14 mouse cellular contexts compared by ENCODE assay signal in the genomic region with DNA sequence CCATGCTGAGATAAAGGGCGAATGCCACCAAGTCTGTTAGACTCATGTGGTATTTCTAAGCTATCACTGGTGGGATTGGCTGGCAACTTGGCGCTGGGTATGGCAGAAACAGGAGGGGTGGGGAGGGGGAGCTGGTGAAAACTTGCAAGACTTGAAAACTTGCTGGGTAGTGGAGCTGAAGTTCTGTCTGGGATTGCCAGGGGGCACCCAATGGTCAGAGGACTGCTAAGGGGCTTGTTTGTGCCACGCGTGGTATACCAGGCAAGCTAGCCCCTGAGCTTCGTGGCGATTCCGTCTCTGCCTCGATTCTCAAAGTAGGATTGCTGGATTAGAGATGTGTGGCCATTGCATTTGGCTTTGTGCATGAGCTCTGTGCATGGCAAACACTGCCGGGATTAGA. TPM values are rescaled to one million over a fixed set of nuclear protein-coding genes. Genes with fewer than 3 reads are reported as not detected.
DNase-seq lines count a peak whose midpoint lies in the region; ATAC-seq lines count a peak whose summit lies in the region.
"Had no signal": no experiment of that assay in that cellular context is flagged by ENCODE, and none has a peak within 500 bp of the region (broad histone marks: within the 10 kb centered on the region; RNA-seq: fewer than 3 reads in every experiment).

No protein-coding gene starts in this region.

- H3K27ac ChIP-seq in heart, embryonic 12.5 days (ENCODE audit: poor library complexity, severe bottlenecking): no peak overlapping the region
- no peak overlapping the region for H3K27ac ChIP-seq in liver, embryonic 13.5 days
- H3K27ac ChIP-seq: embryonic facial prominence, embryonic 13.5 days; liver, embryonic 15.5 days; neural tube, embryonic 13.5 days had no signal

- no peaks in the 10 kb centered on the region for H3K4me1 ChIP-seq in heart, embryonic 12.5 days (replicated peaks)
- no peaks in the 10 kb centered on the region for H3K4me1 ChIP-seq in liver, embryonic 13.5 days (replicated peaks)
- H3K4me1 ChIP-seq: liver, embryonic 15.5 days; neural tube, embryonic 13.5 days had no signal

- no peaks in the 10 kb centered on the region; the same call in none of the 2 replicates for H3K27me3 ChIP-seq in heart, embryonic 12.5 days (replicated peaks)
- no peaks in the 10 kb centered on the region for H3K27me3 ChIP-seq in liver, embryonic 13.5 days
- H3K27me3 ChIP-seq: embryonic facial prominence, embryonic 13.5 days; liver, embryonic 15.5 days; neural tube, embryonic 13.5 days had no signal

- no peaks in the 10 kb centered on the region for H3K9me3 ChIP-seq in heart, embryonic 12.5 days (replicated peaks)
- no peaks in the 10 kb centered on the region for H3K9me3 ChIP-seq in liver, embryonic 13.5 days (replicated peaks)
- H3K9me3 ChIP-seq: embryonic facial prominence, embryonic 13.5 days; liver, embryonic 15.5 days; neural tube, embryonic 13.5 days had no signal

- ATAC-seq in heart, embryonic 12.5 days (ENCODE audit: insufficient number of reproducible peaks, low FRiP score): no peak
- no peak for ATAC-seq in liver, embryonic 13.5 days (ENCODE audit: low read depth)
- ATAC-seq: forebrain, embryonic 16.5 days had no signal

- H3K9ac ChIP-seq in heart, embryonic 12.5 days: no peak overlapping the region
- no peak overlapping the region for H3K9ac ChIP-seq in liver, embryonic 13.5 days
- H3K9ac ChIP-seq: embryonic facial prominence, embryonic 13.5 days; liver, embryonic 15.5 days; neural tube, embryonic 13.5 days had no signal

- peak; percentile 91 for DNase-seq in heart, adult 11 months
- peak; percentile 22 for DNase-seq in liver, embryonic 13.5 days
- DNase-seq in liver (no peak), ES-CJ7 (ENCODE audit: low read depth, low spot score) (peak; percentile 85), R1 (ENCODE audit: low read depth, low spot score) (peak; percentile 84)
- DNase-seq in frontal cortex, postnatal 25 days (ENCODE audit: low spot score in 2 of 2): no peak
- DNase-seq in urinary bladder, adult 18-20 months (ENCODE audit: low spot score in 2 of 2): no peak
- DNase-seq: right cerebral cortex, postnatal 25 days had no signal

- H3K4me3 ChIP-seq in heart, embryonic 12.5 days: no peak overlapping the region
- H3K4me3 ChIP-seq in liver, embryonic 13.5 days (replicated peaks): no peak overlapping the region
- H3K4me3 ChIP-seq: embryonic facial prominence, embryonic 13.5 days; liver, embryonic 15.5 days; neural tube, embryonic 13.5 days had no signal

- peaks cover under 1% of the 10 kb centered on the region; the same call in 1 of the 2 replicates for H3K36me3 ChIP-seq in heart, embryonic 12.5 days
- H3K36me3 ChIP-seq in liver, embryonic 13.5 days: no peaks in the 10 kb centered on the region
- H3K36me3 ChIP-seq: liver, embryonic 15.5 days had no signal

- H3K4me2 ChIP-seq in heart, embryonic 12.5 days: no peak overlapping the region
- no peak overlapping the region for H3K4me2 ChIP-seq in liver, embryonic 13.5 days
- H3K4me2 ChIP-seq: embryonic facial prominence, embryonic 13.5 days; liver, embryonic 15.5 days; midbrain, embryonic 11.5 days; neural tube, embryonic 13.5 days had no signal

- WGBS in heart, embryonic 12.5 days: 80% methylated on average over 9 of the region's 9 CpGs
- 72% methylated on average over 9 of the region's 9 CpGs for WGBS in liver, embryonic 13.5 days (ENCODE audit: insufficient replicate concordance)

RNA-seq across cellular contexts. Expression of a gene that starts 12.4 kb away (rescaled TPM):
- 0.22 and 0.31 TPM in 2 replicates for polyA plus RNA-seq in heart, embryonic 12.5 days (2016; fragmentation: Nextera tagmentation; extraction: Ambion mirVana)
- polyA plus RNA-seq in liver, embryonic 13.5 days (2015; fragmentation: Nextera tagmentation; extraction: Ambion mirVana): 0.13 and 0.16 TPM in 2 replicates

RNA-seq across cellular contexts. Expression of a gene that starts 37.4 kb away (rescaled TPM):
- 79.0 and 83.6 TPM in 2 replicates for polyA plus RNA-seq in heart, embryonic 12.5 days (2016; fragmentation: Nextera tagmentation; extraction: Ambion mirVana)
- polyA plus RNA-seq in liver, embryonic 13.5 days (2015; fragmentation: Nextera tagmentation; extraction: Ambion mirVana): 30.0 and 35.4 TPM in 2 replicates

Comparison
In these comparisons a context has a peak if more than half of its experiments do, and no peak if none do; other contexts are left out.
1. DNase-seq: peak in heart, adult 11 months (single experiment), liver, embryonic 13.5 days (single experiment), ES-CJ7 (single experiment) and R1 (single experiment); none in liver (single experiment), frontal cortex, postnatal 25 days (0 of 2) and urinary bladder, adult 18-20 months (0 of 2).